Mouse (Mus musculus) ovary, postnatal 10 days (tissue): ENCODE results near the gene Pdzd2.

Experiments used
- DNase-seq: peaks from one replicate; pipeline ENCODE4 v3.0.0; 2022; ENCODE audit warnings: low spot score

The Pdzd2 gene

DNA sequence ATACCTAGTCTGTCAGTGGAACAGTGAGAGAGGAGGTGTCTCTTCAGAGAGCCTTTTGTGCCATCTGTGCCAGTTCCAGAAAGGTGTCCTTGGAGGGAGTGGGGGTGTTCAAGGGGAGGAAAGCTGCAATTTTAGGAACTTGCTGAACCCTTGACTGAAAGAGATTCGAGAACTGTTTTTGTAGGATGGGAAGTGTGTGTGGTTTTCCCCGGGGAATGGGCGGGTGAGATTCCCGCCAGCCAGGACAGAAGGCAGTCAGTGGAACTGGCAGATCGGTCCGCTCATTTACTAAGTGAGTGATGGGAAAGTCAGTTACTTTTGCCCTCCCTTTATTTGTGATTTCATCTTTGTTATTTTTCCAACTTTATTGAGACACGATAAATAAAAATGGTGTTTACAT is 266.1 kb downstream of the Pdzd2 start:
- no peak for DNase-seq

DNA sequence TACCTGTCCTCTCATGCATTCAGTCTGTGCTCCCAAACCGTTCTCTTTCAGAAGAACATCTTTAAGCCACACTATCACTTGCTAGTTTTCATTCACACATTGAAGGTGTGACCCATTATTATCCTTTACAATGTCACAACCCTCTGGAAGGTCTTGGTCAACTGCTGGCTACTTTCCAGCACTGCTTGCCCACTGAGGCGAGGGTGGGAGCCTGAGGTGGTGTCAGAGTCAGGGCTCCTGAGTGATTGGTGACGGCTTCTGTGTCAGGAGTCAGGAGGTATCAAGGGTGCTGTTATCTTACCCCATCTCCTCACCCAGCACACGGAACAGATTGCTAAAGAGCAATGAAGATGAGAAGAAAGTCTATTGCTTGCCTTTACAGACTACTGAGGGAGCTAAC is 267.1 kb downstream of the Pdzd2 start:
- DNase-seq, result no peak

DNA sequence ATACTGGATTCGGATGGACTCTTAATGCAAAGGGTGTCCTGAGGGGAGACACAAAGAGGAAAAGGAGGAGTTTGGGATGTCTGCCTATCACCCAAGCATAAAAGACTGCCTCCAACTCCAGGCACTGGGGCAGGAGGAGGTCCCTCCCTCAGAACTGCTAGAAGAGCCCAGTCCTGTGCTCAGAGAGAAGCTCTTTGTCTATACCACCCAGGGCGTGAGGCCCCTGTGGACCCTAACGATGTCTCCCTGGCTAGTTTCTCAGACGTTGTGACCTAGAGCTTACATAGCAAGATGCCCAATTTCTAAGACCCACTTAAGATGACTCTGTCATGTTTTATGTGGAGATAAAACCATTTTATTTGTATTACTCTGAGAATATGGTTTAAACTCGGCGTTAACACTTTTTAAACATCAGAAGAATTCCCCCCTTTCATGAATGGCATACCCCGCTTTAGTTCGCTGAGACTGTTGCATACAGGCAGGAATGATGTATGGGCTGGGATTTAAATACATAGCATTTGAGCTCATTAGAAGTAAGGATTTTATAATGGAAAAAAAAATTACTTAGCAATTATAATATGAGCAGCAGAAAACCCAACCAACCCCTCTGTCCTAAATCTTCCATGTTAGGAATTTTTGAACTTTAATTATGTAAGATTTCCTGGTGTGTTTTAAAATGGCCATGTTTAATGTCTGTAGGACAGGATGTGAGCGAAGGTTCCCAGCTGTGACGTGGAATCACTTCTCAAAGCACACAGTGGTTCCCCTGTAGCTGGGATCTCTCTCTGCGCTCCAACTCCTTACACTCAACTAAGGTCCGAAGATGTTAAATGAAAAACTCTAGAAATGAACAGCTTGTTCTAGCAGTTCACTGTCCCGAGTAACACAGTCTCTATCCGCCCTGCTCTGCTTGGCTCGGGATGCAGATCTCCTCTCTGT is 268.6 kb downstream of the Pdzd2 start:
- no peak for DNase-seq

DNA sequence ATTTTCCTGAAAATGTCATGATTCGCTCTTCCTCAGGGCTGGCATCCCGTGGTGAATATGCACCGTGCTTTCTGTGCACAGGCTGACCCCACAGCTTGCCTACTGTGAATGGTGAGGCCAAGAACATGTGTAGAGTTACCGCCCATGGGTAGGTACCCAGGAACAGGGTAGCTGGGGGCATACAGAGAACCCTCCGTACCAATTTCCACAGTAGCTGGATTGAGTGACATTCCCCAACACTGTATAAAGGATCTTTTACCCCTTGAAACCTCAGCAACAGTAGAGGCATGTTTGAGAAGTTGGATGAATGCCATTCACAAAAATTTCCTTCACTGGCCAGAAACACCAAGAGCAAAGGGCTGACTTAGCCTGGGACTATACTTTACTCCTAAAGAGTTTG is 271.1 kb downstream of the Pdzd2 start:
- DNase-seq, result no peak

DNA sequence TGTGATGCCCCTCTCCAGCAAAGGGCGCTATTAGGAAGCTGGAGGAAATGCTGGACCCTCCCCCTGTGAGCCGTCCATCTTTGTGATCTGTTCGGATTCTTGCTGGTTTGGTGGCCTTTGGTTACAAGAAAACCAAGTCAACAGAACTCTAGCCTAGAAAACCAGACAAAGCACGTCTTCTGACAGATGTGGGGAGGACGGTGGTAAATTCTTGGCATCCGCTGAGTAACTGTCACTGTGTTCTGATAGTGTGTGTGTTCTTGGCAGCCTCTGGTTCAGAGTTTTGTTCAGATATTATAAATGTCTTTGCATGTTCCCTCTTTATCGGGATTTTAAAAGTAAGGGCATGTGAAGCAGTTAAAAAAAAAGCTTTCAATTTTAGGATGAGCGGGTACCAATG is 274.0 kb downstream of the Pdzd2 start:
- no peak for DNase-seq

DNA sequence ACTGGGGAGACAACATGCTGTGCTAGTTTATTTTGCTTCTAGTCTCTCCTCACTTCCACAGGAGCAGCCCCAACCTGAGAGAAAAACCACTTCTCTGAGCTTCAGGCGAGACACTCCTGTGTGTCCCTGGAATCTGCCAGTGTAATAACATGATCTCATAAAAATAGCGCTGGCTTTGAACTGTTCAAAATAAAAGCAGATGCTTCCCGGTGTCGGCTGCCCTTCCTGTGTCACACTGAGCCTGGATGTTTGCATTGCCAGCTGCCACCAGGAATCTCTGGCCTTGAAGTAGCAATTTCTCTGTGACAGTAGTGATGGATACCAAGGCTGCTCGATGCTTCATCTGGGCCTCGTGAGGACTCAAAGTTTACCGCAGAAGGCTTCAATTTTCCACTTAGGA is 282.9 kb downstream of the Pdzd2 start:
- no peak for DNase-seq

DNA sequence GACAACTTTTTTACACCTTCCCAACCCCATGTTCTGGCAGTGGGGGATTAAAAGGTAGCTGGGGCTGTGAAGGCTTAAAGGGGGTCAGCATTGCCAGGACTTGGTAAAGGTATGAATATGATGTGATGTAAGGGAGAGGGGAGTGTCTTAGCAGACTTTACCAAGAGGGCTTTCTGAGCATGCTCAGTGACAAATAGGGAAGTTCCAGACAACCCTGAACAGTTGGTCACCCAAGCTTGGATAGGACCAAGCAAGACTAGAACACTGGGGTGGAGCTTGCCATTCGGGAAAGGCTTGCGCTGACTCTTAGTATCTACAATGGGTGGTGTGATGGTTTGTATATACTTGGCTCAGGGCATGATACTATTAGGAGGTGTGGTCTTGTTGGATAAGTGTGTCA is 286.4 kb downstream of the Pdzd2 start:
- DNase-seq, result no peak

DNA sequence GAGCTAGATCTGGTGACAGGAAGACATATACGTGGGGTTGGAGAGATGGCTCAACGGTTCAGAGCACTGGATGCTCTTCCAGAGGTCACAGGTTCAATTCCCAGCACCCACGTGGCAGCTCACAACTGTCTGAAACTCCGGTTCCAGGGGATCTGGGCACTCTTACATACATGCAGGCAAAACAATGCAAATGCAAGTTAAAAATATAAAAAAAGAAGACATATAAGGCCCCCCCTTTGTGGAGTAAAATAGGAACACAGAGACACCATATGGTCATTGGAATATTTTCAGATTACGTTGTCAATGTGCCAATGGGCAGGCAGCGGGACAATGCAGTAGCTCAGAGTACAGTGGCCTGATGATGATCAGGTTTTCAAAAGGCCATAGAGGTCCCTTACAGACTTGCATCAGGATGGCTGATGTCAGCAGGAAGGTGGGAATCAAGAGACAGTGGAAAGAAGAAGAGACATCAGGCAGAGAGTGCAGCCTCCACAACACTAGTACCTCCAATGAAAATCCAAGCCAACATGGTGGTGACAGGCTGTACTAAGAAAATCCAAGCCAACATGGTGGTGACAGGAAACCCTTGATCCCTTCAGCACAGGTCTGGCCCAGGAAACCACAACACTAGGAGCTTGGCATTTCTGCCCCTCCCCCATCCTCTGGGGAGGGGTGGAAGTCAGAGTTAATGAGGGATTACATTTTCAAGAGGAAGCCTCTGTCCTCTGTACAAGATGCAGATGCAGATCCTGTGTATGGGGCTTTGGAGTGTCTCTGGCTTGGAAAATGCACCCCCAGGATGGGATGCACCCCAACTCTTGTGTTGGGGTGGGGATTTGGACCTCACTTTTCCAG is 287.4 kb downstream of the Pdzd2 start:
- no peak for DNase-seq

DNA sequence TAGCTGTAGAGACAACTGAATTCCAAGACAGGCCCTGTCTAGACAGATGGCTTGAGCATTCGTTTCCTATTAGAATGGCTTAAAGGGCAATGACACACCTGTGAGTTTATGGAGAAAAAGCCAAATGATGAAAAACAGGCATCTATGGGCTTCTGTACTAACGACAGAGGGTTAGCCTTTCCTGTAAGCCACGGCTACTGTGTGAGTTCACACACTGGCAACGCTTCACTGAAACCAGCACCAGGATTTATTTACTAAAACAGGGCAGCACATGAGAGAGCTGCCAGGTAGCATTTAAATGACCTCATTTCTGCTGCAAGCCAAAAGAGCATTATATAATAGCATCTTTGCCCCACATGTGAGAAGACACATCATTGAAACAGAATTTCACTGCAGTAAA is 288.3 kb downstream of the Pdzd2 start:
- DNase-seq, result no peak

DNA sequence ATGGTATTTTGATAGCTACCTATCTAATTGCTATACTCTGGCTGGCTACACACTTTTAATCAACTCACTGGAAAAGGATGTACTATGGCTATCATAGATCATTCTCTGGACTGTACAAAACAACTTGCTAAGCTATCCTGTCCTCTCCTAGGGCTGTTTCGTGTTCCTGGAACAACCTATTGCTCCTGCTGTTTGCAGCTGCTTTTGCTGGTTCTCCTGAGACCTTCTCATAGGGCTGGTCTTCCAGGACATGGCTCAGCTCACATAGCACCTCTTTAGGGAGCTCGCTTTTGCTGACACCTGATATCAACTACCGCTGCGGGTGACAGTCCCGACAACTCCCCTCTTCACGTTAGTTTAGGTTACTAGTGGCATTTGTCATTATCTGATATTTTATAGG is 288.9 kb downstream of the Pdzd2 start:
- no peak for DNase-seq

DNA sequence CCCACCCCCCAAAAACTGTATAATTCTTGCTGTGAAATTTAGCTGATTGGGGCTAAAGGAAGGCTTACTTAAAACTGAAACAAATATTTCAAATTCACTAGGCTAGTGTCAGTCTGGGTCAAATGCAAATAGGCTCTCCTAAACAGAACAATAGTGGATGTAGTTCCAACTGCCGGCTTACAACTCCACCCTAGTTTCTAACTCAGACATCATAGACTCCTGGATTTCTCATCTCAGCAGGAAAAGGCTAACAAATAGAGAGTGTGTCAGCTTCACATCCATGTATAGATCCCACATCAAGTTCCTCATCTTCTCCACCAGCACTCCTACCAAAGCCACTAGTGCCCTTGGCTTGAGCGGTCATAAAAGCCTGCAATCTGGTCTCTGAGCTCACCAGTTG is 290.4 kb downstream of the Pdzd2 start:
- no peak for DNase-seq

DNA sequence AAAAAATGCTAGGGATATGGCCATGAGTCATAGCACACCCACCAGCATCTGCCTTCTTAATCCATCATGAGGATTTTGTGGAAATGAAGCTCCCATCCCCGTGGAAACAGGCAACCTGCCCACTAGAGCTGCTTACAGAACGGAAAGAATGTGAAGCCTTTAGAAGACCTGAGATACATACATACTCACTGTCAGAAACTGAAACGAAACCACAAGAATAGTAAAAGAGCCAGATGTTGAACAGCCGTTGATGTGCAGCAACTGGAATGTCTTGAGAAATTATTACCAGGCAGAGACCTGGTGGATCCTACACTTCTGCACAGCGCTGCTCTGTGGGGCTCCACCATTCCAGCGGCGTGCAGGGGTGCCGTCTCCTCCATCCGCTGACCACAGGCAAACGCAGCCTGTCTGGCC is 292.7 kb downstream of the Pdzd2 start:
- no peak for DNase-seq

DNA sequence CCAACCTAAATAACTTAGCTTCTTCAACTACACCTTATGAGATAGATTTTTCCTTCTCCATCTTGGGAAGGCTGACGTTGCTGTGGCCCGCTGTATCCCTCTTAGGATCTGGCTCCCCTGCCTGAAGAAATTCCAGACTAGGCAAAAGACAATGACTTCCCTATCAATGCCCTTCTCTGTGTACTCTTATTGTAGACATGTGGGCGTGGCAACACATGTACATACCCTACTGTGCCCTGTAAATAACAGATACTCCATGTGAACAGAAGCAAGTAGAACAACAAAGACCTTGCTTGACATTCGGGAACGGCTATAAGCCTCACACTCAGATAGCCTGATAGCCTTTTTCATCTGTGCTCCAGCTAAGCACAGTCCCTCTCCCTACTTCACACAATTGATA is 295.2 kb downstream of the Pdzd2 start:
- DNase-seq, result no peak

DNA sequence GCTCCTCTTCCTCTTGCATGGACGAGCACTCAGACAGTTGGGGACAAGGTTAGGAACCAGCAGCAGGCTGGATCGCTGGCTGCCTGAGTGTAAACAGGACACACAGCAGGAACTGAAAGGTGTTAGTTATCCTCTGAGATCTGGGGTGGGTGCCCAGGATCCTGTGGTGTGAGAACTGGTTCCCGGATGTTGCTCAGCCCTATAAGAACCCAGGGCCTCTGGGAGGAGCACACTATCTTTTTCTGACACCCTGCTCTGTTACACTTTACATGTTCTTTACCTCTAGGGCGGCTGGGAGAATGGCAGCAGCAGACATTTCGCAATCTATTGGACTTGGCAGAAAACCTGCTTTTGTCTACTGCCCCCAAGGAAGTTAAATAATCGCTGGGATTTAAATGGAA is 300.4 kb downstream of the Pdzd2 start:
- DNase-seq, result no peak

DNA sequence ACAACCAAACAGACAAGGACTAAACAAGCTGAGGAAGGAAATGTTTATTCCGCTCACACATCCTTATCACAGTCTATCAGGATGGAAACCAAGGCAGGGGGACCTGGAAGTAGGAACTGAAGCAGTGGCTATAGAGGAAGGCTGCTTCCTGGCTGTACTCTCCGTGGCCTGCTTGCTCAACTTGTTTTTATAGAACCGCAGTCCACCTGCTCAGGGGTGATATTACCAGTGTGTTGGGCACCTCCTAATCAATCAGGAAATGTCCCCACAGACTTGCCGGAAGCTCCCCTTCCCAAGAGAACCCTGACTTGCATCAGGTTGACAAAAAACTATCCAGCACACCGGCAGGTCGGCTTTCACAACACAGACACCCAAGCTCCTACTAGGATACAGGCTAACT is 301.0 kb downstream of the Pdzd2 start:
- DNase-seq, result no peak

DNA sequence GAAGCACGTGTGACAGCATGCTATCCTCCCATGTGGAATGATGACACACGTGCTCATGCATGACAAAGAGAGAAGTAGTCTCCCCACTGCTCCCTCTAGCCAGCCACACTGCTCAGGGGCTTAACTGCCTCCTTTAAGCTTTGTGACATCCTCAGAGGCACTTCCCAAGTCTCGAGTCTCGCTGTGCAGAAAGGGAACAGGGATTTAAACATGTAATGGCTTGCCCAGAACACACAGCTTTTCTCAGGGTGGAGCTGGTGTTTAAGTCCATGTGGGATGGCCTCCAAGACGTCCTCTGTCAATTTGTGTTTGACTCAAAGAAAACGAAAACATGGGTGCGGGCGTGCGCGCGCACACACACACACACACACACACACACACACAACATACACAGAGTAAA is 301.6 kb downstream of the Pdzd2 start:
- no peak for DNase-seq

DNA sequence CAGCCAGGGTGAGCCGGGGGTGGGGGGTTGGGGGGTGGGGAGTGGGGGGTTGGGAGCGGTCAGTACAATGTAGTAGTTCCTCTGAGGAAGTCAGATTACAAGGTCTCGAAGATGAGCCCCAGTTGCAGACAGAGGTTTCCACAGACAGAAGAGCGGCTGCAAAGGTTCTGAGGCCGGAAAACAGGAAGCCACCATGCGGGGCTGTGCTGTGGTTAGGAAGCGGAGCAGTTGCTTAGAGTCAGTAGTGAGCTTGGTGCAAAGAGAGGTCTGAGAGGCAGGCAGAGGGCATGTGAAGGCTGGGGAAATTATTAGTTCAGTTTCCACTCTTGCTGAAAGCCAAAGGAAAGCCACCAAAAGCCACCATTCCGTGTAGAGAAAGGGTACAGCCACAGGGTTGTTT is 303.8 kb downstream of the Pdzd2 start:
- DNase-seq, result no peak

DNA sequence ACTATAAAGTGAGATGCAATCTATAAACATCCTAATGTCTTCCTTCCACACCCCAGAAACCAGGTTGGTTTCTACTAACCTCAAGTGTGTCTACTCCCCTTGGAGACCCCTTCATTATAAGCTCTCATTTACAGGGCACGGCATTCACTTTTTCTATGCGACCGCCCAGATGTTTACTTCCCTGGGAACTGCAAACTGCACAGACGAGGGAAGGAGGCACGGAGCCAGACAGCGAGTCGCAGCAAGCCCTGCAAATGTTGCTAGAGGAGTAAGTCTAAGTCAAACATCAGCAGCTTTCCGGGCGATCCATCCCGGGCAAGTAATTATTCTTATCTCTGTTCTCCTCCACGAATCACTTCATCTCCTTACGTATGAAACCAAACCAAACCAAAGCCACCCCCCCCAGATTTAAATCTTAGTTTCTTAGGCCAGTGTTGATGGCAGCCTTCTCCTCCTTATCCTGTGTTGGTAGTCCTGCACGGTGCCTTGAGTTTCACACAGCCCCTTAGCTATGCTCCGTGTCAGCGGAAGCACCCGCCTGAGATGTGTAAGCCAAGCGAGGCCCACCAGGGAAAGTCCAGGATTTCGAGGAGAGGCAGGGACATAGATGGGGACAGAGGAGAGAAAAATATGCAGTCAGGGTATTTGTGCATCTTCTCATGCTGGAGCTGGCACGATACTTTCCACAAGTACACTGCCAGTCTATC is 305.7 kb downstream of the Pdzd2 start:
- no peak for DNase-seq

DNA sequence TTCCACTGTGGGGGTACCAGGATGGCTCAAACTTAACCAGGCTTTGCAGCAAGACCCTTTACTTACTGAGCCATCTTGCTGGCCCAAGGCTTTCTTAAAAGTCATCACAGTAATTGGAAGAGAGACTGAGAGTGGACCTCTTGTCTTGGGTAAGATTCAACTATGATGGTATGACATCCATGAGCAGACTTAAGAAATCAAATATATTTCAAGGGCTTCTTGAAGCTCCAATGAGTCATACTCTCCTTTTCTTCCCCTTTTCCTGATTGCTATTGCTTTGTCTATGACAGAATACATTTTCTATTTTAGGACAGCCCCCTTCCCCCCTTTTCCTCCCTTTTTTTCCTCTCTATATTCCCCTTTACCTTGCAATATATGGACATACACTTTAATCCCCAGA is 306.8 kb downstream of the Pdzd2 start:
- DNase-seq, result no peak

DNA sequence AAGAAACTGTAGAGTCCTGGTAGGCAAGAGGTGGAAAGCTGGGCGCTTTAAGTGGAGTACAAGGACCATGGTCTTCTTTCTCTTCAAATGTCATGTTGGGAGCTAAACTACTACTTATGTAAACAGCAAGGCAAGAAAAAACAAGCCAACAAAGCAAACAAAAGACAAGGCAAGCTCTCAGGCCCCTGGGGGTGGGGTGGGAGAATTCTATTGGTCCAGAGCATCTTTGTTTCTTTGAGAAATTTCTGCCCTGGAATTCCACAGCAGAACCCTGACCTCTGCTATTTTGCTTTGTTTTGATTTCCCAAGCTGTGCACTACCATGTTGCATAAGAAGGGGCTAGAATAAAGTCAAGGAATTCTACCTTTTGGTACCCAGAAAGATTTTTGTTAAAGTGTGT is 307.4 kb downstream of the Pdzd2 start:
- no peak for DNase-seq

DNA sequence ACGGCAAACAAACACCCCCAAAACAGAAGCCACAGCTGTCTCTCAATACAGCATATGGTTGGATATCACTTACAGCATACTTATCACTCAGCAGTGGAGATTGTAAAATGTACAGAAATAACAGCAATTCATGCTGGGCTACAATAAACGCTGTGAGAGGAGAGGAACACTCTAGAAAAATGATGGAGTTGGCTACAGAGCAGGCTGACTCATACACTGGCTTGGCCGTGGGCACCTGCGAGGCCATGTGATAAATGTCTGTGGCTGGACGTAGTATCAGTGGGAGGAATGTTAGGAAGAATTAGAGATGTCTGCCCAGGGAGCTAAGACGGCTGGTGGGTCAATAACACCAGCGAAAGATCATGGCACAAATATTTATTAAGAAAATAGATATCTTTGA is 308.0 kb downstream of the Pdzd2 start:
- no peak for DNase-seq

DNA sequence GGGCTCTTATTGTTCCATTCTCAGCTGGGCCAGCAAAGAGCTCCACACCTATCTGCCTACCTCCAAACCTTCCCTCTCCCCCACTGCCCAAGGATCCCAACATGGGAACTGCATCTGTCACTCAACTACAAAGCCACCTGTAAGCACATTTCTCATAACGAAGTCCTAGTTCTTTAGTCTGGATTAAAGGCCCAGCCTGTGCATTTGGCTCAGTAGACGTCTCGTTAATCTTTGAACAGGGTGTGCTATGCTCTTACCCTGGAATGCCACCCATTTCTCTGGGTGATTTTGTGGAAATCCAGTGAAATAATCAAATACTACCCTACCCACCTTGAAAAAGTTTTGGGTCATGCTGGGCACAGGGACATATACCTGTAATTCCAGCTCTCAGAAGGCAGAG is 308.5 kb downstream of the Pdzd2 start:
- no peak for DNase-seq

DNA sequence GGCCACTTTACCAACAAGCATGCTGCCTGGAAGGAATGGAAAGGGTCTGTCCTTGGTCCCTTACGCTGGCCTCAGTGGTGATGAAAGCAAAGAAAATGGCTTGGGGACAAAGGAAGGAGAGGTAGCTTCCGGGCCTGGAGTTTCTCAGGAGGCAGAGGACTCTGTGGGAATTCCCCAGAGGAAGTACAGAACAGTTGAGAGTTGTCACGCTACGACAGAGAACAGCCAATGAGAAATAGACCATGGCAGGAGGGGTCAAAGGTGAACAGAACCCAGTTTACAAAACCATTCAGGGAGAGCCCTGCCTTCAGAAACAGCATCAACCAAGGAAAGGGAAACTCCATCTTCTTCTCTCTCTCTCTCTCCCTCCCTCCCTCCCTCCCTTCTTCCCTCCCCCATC is 309.1 kb downstream of the Pdzd2 start:
- no peak for DNase-seq
